Mouse (Mus musculus) bone marrow, adult 2 months (tissue): ENCODE data around the gene Cenpx.

Experiments used
- CTCF ChIP-seq: fragments of 200-500 bp; IDR thresholded peaks from 2 replicates; pipeline ENCODE4 v1.5.1; 2011; ENCODE audit warnings: low read length, control low read depth; ENCODE audit not compliant: control insufficient read depth, insufficient read depth
- POLR2A ChIP-seq: fragments of 200-500 bp; IDR thresholded peaks from 2 replicates; pipeline ENCODE4 v1.6.1; 2011; ENCODE audit warnings: low read depth, mild to moderate bottlenecking, control low read depth, low read length, borderline replicate concordance; ENCODE audit not compliant: control insufficient read depth

DNA sequence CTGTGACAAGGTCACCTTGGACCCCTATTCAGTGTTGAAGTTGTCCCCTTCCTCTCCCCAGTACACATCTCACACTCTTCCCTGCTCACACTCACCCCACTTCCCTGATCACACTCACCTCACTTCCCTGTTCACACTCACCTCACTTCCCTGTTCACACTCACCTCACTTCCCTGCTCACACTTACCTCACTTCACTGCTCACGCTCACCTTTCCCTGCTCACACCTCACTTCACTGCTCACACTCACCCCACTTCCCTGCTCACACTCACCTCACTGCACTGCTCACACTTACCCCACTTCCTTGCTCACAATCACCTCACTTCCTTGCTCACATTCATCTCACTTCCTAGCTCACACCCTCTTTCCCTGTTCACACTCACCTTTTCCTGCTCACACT lies 17.9 kb upstream of the Cenpx start:
- TF ChIP-seq CTCF, result no peak
- TF ChIP-seq POLR2A, result no peak
